Mouse (Mus musculus) MEL (cell line): Measurements from ENCODE around the gene Nop53. TPM values are rescaled to one million over a fixed set of nuclear protein-coding genes. Genes with fewer than 3 reads are reported as not detected.
A peak's percentile ranks its signal among the peaks of the same experiment; 100 is the strongest.

ENCODE experiments used
- DNase-seq: peaks from one replicate; pipeline ENCODE4 v3.0.0; 2011; ENCODE audit warnings: low read depth, low spot score
- H3K27ac ChIP-seq: 2 replicates; pipeline ENCODE4 v1.5.1; 2012; ENCODE audit warnings: low read depth, mild to moderate bottlenecking, control low read depth, low read length, moderate library complexity; ENCODE audit not compliant: control insufficient read depth
- H3K27me3 ChIP-seq, 2 experiments: fragments of 150-350 bp in 1 of 2; sonication (generic) in 1 of 2; 2 replicates each; pipeline ENCODE4 v1.6.1; 2012; ENCODE audit warnings: low read length in 2 of 2, mild to moderate bottlenecking in 2 of 2, improper control_type of control experiment in 1 of 2, moderate library complexity in 1 of 2; ENCODE audit not compliant: insufficient read depth in 2 of 2, control insufficient read depth in 1 of 2
- H3K36me3 ChIP-seq, 2 experiments: 2 replicates each; pipeline ENCODE4 v1.6.1; 2012 to 2014; ENCODE audit warnings: low read length in 2 of 2, improper control_type of control experiment in 1 of 2, inconsistent platforms in 1 of 2, mild to moderate bottlenecking in 1 of 2; ENCODE audit not compliant: insufficient read depth in 2 of 2, control insufficient read depth in 1 of 2
- H3K4me1 ChIP-seq, 2 experiments: fragments of 150-350 bp in 1 of 2; sonication (generic) in 1 of 2; 2 replicates each; pipeline ENCODE4 v1.6.1; 2012; ENCODE audit warnings: low read length in 2 of 2, improper control_type of control experiment in 1 of 2, mild to moderate bottlenecking in 1 of 2; ENCODE audit not compliant: insufficient read depth in 2 of 2, control insufficient read depth in 1 of 2
- H3K4me3 ChIP-seq, 2 experiments: fragments of 150-350 bp in 1 of 2; sonication (generic) in 1 of 2; 2 replicates each; pipeline ENCODE4 v1.5.1; 2012; ENCODE audit warnings: low read depth in 2 of 2, low read length in 2 of 2, mild to moderate bottlenecking in 2 of 2, moderate library complexity in 2 of 2, control low read depth in 1 of 2, improper control_type of control experiment in 1 of 2; ENCODE audit not compliant: control insufficient read depth in 1 of 2, insufficient read depth in 1 of 2
- H3K79me2 ChIP-seq: 2 replicates; pipeline ENCODE4 v1.6.1; 2012; ENCODE audit warnings: mild to moderate bottlenecking, low read length, moderate library complexity; ENCODE audit not compliant: control insufficient read depth, poor library complexity, insufficient read depth
- H3K9ac ChIP-seq: 2 replicates; pipeline ENCODE4 v1.6.1; 2012; ENCODE audit warnings: low read depth, mild to moderate bottlenecking, control low read depth, low read length, moderate library complexity; ENCODE audit not compliant: control insufficient read depth, poor library complexity, severe bottlenecking
- H3K9me3 ChIP-seq: fragments of 150-350 bp; sonication (generic); replicated peaks from 2 replicates; pipeline ENCODE4 v1.6.1; 2012; ENCODE audit warnings: mild to moderate bottlenecking, low read length, improper control_type of control experiment, moderate library complexity; ENCODE audit not compliant: insufficient read depth
- BHLHE40 ChIP-seq: IDR thresholded peaks from 2 replicates; pipeline ENCODE4 v1.6.1; 2012; ENCODE audit warnings: low read depth, mild to moderate bottlenecking, inconsistent platforms, low read length, improper control_type of control experiment, borderline replicate concordance
- CHD1 ChIP-seq: IDR thresholded peaks from 2 replicates; pipeline ENCODE4 v1.6.1; 2012; ENCODE audit warnings: low read depth, mild to moderate bottlenecking, inconsistent platforms, low read length, improper control_type of control experiment
- CHD2 ChIP-seq: IDR thresholded peaks from 2 replicates; pipeline ENCODE4 v1.6.1; 2011; ENCODE audit warnings: low read length, improper control_type of control experiment
- CTCF ChIP-seq, 3 experiments: IDR thresholded peaks in 2 of 3; conservative IDR thresholded peaks in 1 of 3; 2 replicates each; pipeline ENCODE4 v1.5.1; 2011 to 2012; ENCODE audit warnings: low read length in 3 of 3, low read depth in 2 of 3, mild to moderate bottlenecking in 2 of 3, improper control_type of control experiment in 1 of 3, inconsistent platforms in 1 of 3, mixed read lengths in 1 of 3, moderate library complexity in 1 of 3; ENCODE audit not compliant: control insufficient read depth in 1 of 3, insufficient read depth in 1 of 3, poor library complexity in 1 of 3, severe bottlenecking in 1 of 3
- ELF1 ChIP-seq: IDR thresholded peaks from 2 replicates; pipeline ENCODE4 v1.6.1; 2014; ENCODE audit warnings: low read depth, mild to moderate bottlenecking, inconsistent platforms, low read length, improper control_type of control experiment, moderate library complexity
- EP300 ChIP-seq, 2 experiments: IDR thresholded peaks; 2 replicates each; pipeline ENCODE4 v1.6.1; 2011; ENCODE audit warnings: improper control_type of control experiment in 2 of 2, low read length in 2 of 2, low read depth in 1 of 2, mild to moderate bottlenecking in 1 of 2
- ETS1 ChIP-seq: IDR thresholded peaks from 2 replicates; pipeline ENCODE4 v1.6.1; 2012; ENCODE audit warnings: low read depth, mild to moderate bottlenecking, inconsistent platforms, low read length, improper control_type of control experiment, moderate library complexity
- GATA1 ChIP-seq: IDR thresholded peaks from 2 replicates; pipeline ENCODE4 v1.6.1; 2011; ENCODE audit warnings: low read depth, low read length, improper control_type of control experiment
- JUND ChIP-seq: IDR thresholded peaks from 2 replicates; pipeline ENCODE4 v1.6.1; 2011; ENCODE audit warnings: low read depth, mild to moderate bottlenecking, improper control_type of control experiment, low read length
- MAFK ChIP-seq: IDR thresholded peaks from 2 replicates; pipeline ENCODE4 v1.6.1; 2011; ENCODE audit warnings: low read depth, mild to moderate bottlenecking, low read length, improper control_type of control experiment, borderline replicate concordance
- MAZ ChIP-seq: IDR thresholded peaks from 2 replicates; pipeline ENCODE4 v1.6.1; 2012; ENCODE audit warnings: low read depth, mild to moderate bottlenecking, inconsistent platforms, low read length, improper control_type of control experiment
- MXI1 ChIP-seq: IDR thresholded peaks from 2 replicates; pipeline ENCODE4 v1.6.1; 2011; ENCODE audit warnings: mild to moderate bottlenecking, low read depth, low read length, improper control_type of control experiment
- MYC ChIP-seq: IDR thresholded peaks from 2 replicates; pipeline ENCODE4 v1.6.1; 2011; ENCODE audit warnings: low read depth, mild to moderate bottlenecking, low read length, improper control_type of control experiment, moderate library complexity
- POLR2A ChIP-seq, 2 experiments: IDR thresholded peaks; 2 replicates each; pipeline ENCODE4 v1.6.1; 2011 to 2012; ENCODE audit warnings: low read length in 2 of 2, mild to moderate bottlenecking in 2 of 2, control low read depth in 1 of 2, improper control_type of control experiment in 1 of 2, low read depth in 1 of 2, moderate library complexity in 1 of 2; ENCODE audit not compliant: control insufficient read depth in 1 of 2, insufficient read depth in 1 of 2, poor library complexity in 1 of 2
- POLR2AphosphoS2 ChIP-seq: IDR thresholded peaks from 2 replicates; pipeline ENCODE4 v1.6.1; 2011; ENCODE audit warnings: low read length, improper control_type of control experiment
- RAD21 ChIP-seq: IDR thresholded peaks from 2 replicates; pipeline ENCODE4 v1.6.1; 2011; ENCODE audit warnings: mild to moderate bottlenecking, low read depth, low read length, improper control_type of control experiment
- RCOR1 ChIP-seq: IDR thresholded peaks from 2 replicates; pipeline ENCODE4 v1.6.1; 2012; ENCODE audit warnings: low read depth, mild to moderate bottlenecking, inconsistent platforms, low read length, improper control_type of control experiment
- SIN3A ChIP-seq: IDR thresholded peaks from 2 replicates; pipeline ENCODE4 v1.6.1; 2012; ENCODE audit warnings: low read length, improper control_type of control experiment, inconsistent platforms
- SMC3 ChIP-seq: IDR thresholded peaks from 2 replicates; pipeline ENCODE4 v1.6.1; 2011; ENCODE audit warnings: low read depth, low read length, improper control_type of control experiment
- TBP ChIP-seq: IDR thresholded peaks from 2 replicates; pipeline ENCODE4 v1.8.0; 2011; ENCODE audit warnings: low read depth, low read length, improper control_type of control experiment
- TCF12 ChIP-seq: IDR thresholded peaks from 2 replicates; pipeline ENCODE4 v1.6.1; 2014; ENCODE audit warnings: low read depth, mild to moderate bottlenecking, inconsistent platforms, low read length, improper control_type of control experiment, moderate library complexity
- UBTF ChIP-seq: IDR thresholded peaks from 2 replicates; pipeline ENCODE4 v1.6.1; 2012; ENCODE audit warnings: low read depth, mild to moderate bottlenecking, inconsistent platforms, low read length, improper control_type of control experiment, moderate library complexity, borderline replicate concordance; ENCODE audit not compliant: insufficient read depth
- USF2 ChIP-seq, 2 experiments: IDR thresholded peaks; 2 replicates each; pipeline ENCODE4 v1.6.1; 2011 to 2012; ENCODE audit warnings: improper control_type of control experiment in 2 of 2, low read length in 2 of 2, borderline replicate concordance in 1 of 2, inconsistent platforms in 1 of 2, low read depth in 1 of 2, mild to moderate bottlenecking in 1 of 2; ENCODE audit not compliant: insufficient read depth in 1 of 2
- ZC3H11A ChIP-seq: IDR thresholded peaks from 2 replicates; pipeline ENCODE4 v1.6.1; 2012; ENCODE audit warnings: low read depth, mild to moderate bottlenecking, inconsistent platforms, low read length, improper control_type of control experiment
- polyA plus RNA-seq, 2 experiments: library from polyadenylated mRNA; stranded (reverse) in 1 of 2; unstranded in 1 of 2; fragments of >175 nt in 1 of 2; fragments of >200 nt in 1 of 2; gene quantifications; 2 replicates each; pipeline versions ENCODE4 v1.2.1 to v1.2.4; 2012; ENCODE audit warnings: low replicate concordance in 2 of 2, low read depth in 1 of 2; ENCODE audit not compliant: insufficient read length in 2 of 2, insufficient read depth in 1 of 2, missing spikeins in 1 of 2
- total RNA-seq: library from RNA; depleted of rRNA; stranded (reverse); fragments of 300-350 nt; gene quantifications from 2 replicates; pipeline ENCODE4 v1.2.3, GENCODE M21; 2012

Gene Nop53
- total and polyA plus RNA-seq, 3 experiments, result 359 to 482 TPM; not detected in 1

- no peak overlapping the region for H3K9ac ChIP-seq
- TF ChIP-seq ZC3H11A, result peak; percentile 46; the same call in 1 of the 2 replicates
- no peak for TF ChIP-seq EP300 (IDR thresholded peaks at IDR 0.05; ENCODE audit: low read depth in 1 of 2, low read length in 2 of 2)
- TF ChIP-seq CTCF (IDR thresholded peaks at IDR 0.05 in 2 of 3, conservative IDR thresholded peaks at IDR 0.05 in 1 of 3; ENCODE audit: control insufficient read depth in 1 of 3, insufficient read depth in 1 of 3, low read depth in 2 of 3, low read length in 3 of 3, poor library complexity in 1 of 3, severe bottlenecking in 1 of 3), result peak; percentile 85 to 94 (median 88)
- TF ChIP-seq MAZ, result 0 out of 2 replicates have a peak, but pooled peaks have one; percentile 35
- TF ChIP-seq MYC, result 0 out of 2 replicates have a peak, but pooled peaks have one; percentile 46
- no peak for TF ChIP-seq UBTF
- TF ChIP-seq CHD2, result no peak
- no peak for TF ChIP-seq POLR2AphosphoS2
- TF ChIP-seq SMC3, result peak; percentile 83
- TF ChIP-seq RAD21, result peak; percentile 70
- no peak for TF ChIP-seq JUND
- TF ChIP-seq, all 39 proteins: peak for 6
- no peaks in the 10 kb centered on the region for H3K4me1 ChIP-seq
- no peaks in the 10 kb centered on the region for H3K79me2 ChIP-seq
- DNase-seq, result peak; percentile 73
- H3K27ac ChIP-seq, result no peak overlapping the region
- no peaks in the 10 kb centered on the region for H3K36me3 ChIP-seq
- H3K4me3 ChIP-seq, result no peak overlapping the region
- H3K27me3 ChIP-seq, result no peaks in the 10 kb centered on the region
- H3K9me3 ChIP-seq, result no peaks in the 10 kb centered on the region
Observed at GRCm38 (mm10) chr7:15975904-15976303, 30.0 kb upstream of the Nop53 start.

- Histone ChIP-seq H3K9me3 (no peaks in the 10 kb centered on the region), H3K4me3 (no peak overlapping the region), H3K36me3 (no peaks in the 10 kb centered on the region), H3K27me3 (no peaks in the 10 kb centered on the region), H3K4me1 (no peaks in the 10 kb centered on the region), H3K79me2 (no peaks in the 10 kb centered on the region), H3K9ac (no peak overlapping the region), H3K27ac (no peak overlapping the region)
- DNase-seq, result no peak
- TF ChIP-seq MAZ (no peak), SMC3 (no peak), TCF12 (no peak), RCOR1 (no peak), MXI1 (no peak), GATA1 (no peak), TBP (no peak), ELF1 (no peak), ETS1 (no peak), UBTF (no peak), ZC3H11A (no peak), BHLHE40 (no peak), RAD21 (no peak), SIN3A (no peak), CHD1 (no peak), MAFK (no peak), POLR2A (IDR thresholded peaks at IDR 0.05; ENCODE audit: control insufficient read depth in 1 of 2, insufficient read depth in 1 of 2, low read depth in 1 of 2, low read length in 2 of 2, poor library complexity in 1 of 2) (no peak), USF2 (IDR thresholded peaks at IDR 0.05; ENCODE audit: borderline replicate concordance in 1 of 2, insufficient read depth in 1 of 2, low read depth in 1 of 2, low read length in 2 of 2) (no peak)
Observed at GRCm38 (mm10) chr7:15975451-15975850, 29.6 kb upstream of the Nop53 start.
